Mouse (Mus musculus) MEL (cell line): ENCODE measurements at regions not wholly inside any gene's neighbourhood (a gene's known extent, or its start where the extent isn't known, plus 50 kb on each side); places are given as distances from the start of the nearest gene placed in this dataset.
"Not testable (repeated sequence)": the region's sequence is repeated elsewhere in the genome, so short reads cannot be mapped to it uniquely, and the experiment has no call there.

Experiments
- DNase-seq: peaks from one replicate; pipeline ENCODE4 v3.0.0; 2011; ENCODE audit warnings: low read depth, low spot score
- H3K27ac ChIP-seq: 2 replicates; pipeline ENCODE4 v1.5.1; 2012; ENCODE audit warnings: low read depth, mild to moderate bottlenecking, control low read depth, low read length, moderate library complexity; ENCODE audit not compliant: control insufficient read depth
- H3K27me3 ChIP-seq, 2 experiments: fragments of 150-350 bp in 1 of 2; sonication (generic) in 1 of 2; 2 replicates each; pipeline ENCODE4 v1.6.1; 2012; ENCODE audit warnings: low read length in 2 of 2, mild to moderate bottlenecking in 2 of 2, improper control_type of control experiment in 1 of 2, moderate library complexity in 1 of 2; ENCODE audit not compliant: insufficient read depth in 2 of 2, control insufficient read depth in 1 of 2
- H3K36me3 ChIP-seq, 2 experiments: 2 replicates each; pipeline ENCODE4 v1.6.1; 2012 to 2014; ENCODE audit warnings: low read length in 2 of 2, improper control_type of control experiment in 1 of 2, inconsistent platforms in 1 of 2, mild to moderate bottlenecking in 1 of 2; ENCODE audit not compliant: insufficient read depth in 2 of 2, control insufficient read depth in 1 of 2
- H3K4me1 ChIP-seq, 2 experiments: fragments of 150-350 bp in 1 of 2; sonication (generic) in 1 of 2; 2 replicates each; pipeline ENCODE4 v1.6.1; 2012; ENCODE audit warnings: low read length in 2 of 2, improper control_type of control experiment in 1 of 2, mild to moderate bottlenecking in 1 of 2; ENCODE audit not compliant: insufficient read depth in 2 of 2, control insufficient read depth in 1 of 2
- H3K4me3 ChIP-seq, 2 experiments: fragments of 150-350 bp in 1 of 2; sonication (generic) in 1 of 2; 2 replicates each; pipeline ENCODE4 v1.5.1; 2012; ENCODE audit warnings: low read depth in 2 of 2, low read length in 2 of 2, mild to moderate bottlenecking in 2 of 2, moderate library complexity in 2 of 2, control low read depth in 1 of 2, improper control_type of control experiment in 1 of 2; ENCODE audit not compliant: control insufficient read depth in 1 of 2, insufficient read depth in 1 of 2
- H3K79me2 ChIP-seq: 2 replicates; pipeline ENCODE4 v1.6.1; 2012; ENCODE audit warnings: mild to moderate bottlenecking, low read length, moderate library complexity; ENCODE audit not compliant: control insufficient read depth, poor library complexity, insufficient read depth
- H3K9ac ChIP-seq: 2 replicates; pipeline ENCODE4 v1.6.1; 2012; ENCODE audit warnings: low read depth, mild to moderate bottlenecking, control low read depth, low read length, moderate library complexity; ENCODE audit not compliant: control insufficient read depth, poor library complexity, severe bottlenecking
- H3K9me3 ChIP-seq: fragments of 150-350 bp; sonication (generic); replicated peaks from 2 replicates; pipeline ENCODE4 v1.6.1; 2012; ENCODE audit warnings: mild to moderate bottlenecking, low read length, improper control_type of control experiment, moderate library complexity; ENCODE audit not compliant: insufficient read depth
- BHLHE40 ChIP-seq: IDR thresholded peaks from 2 replicates; pipeline ENCODE4 v1.6.1; 2012; ENCODE audit warnings: low read depth, mild to moderate bottlenecking, inconsistent platforms, low read length, improper control_type of control experiment, borderline replicate concordance
- CHD1 ChIP-seq: IDR thresholded peaks from 2 replicates; pipeline ENCODE4 v1.6.1; 2012; ENCODE audit warnings: low read depth, mild to moderate bottlenecking, inconsistent platforms, low read length, improper control_type of control experiment
- E2F4 ChIP-seq: IDR thresholded peaks from 2 replicates; pipeline ENCODE4 v1.6.1; 2011; ENCODE audit warnings: low read depth, low read length, improper control_type of control experiment, borderline replicate concordance
- ELF1 ChIP-seq: IDR thresholded peaks from 2 replicates; pipeline ENCODE4 v1.6.1; 2014; ENCODE audit warnings: low read depth, mild to moderate bottlenecking, inconsistent platforms, low read length, improper control_type of control experiment, moderate library complexity
- GABPA ChIP-seq: IDR thresholded peaks from 2 replicates; pipeline ENCODE4 v1.6.1; 2012; ENCODE audit warnings: low read depth, mild to moderate bottlenecking, inconsistent platforms, low read length, improper control_type of control experiment, moderate library complexity
- HCFC1 ChIP-seq: IDR thresholded peaks from 2 replicates; pipeline ENCODE4 v1.6.1; 2012; ENCODE audit warnings: low read depth, mild to moderate bottlenecking, inconsistent platforms, low read length, improper control_type of control experiment, moderate library complexity
- JUND ChIP-seq: IDR thresholded peaks from 2 replicates; pipeline ENCODE4 v1.6.1; 2011; ENCODE audit warnings: low read depth, mild to moderate bottlenecking, improper control_type of control experiment, low read length
- MAFK ChIP-seq: IDR thresholded peaks from 2 replicates; pipeline ENCODE4 v1.6.1; 2011; ENCODE audit warnings: low read depth, mild to moderate bottlenecking, low read length, improper control_type of control experiment, borderline replicate concordance
- MAZ ChIP-seq: IDR thresholded peaks from 2 replicates; pipeline ENCODE4 v1.6.1; 2012; ENCODE audit warnings: low read depth, mild to moderate bottlenecking, inconsistent platforms, low read length, improper control_type of control experiment
- MEF2A ChIP-seq: IDR thresholded peaks from 2 replicates; pipeline ENCODE4 v1.6.1; 2014; ENCODE audit warnings: low read depth, mild to moderate bottlenecking, inconsistent platforms, low read length, improper control_type of control experiment; ENCODE audit not compliant: poor library complexity, insufficient replicate concordance, severe bottlenecking; ENCODE audit errors: extremely low read depth
- MXI1 ChIP-seq: IDR thresholded peaks from 2 replicates; pipeline ENCODE4 v1.6.1; 2011; ENCODE audit warnings: mild to moderate bottlenecking, low read depth, low read length, improper control_type of control experiment
- RAD21 ChIP-seq: IDR thresholded peaks from 2 replicates; pipeline ENCODE4 v1.6.1; 2011; ENCODE audit warnings: mild to moderate bottlenecking, low read depth, low read length, improper control_type of control experiment
- RCOR1 ChIP-seq: IDR thresholded peaks from 2 replicates; pipeline ENCODE4 v1.6.1; 2012; ENCODE audit warnings: low read depth, mild to moderate bottlenecking, inconsistent platforms, low read length, improper control_type of control experiment
- SMC3 ChIP-seq: IDR thresholded peaks from 2 replicates; pipeline ENCODE4 v1.6.1; 2011; ENCODE audit warnings: low read depth, low read length, improper control_type of control experiment
- USF1 ChIP-seq: IDR thresholded peaks from 2 replicates; pipeline ENCODE4 v1.6.1; 2014; ENCODE audit warnings: low read depth, mild to moderate bottlenecking, inconsistent platforms, low read length, improper control_type of control experiment, moderate library complexity
- USF2 ChIP-seq, 2 experiments: IDR thresholded peaks; 2 replicates each; pipeline ENCODE4 v1.6.1; 2011 to 2012; ENCODE audit warnings: improper control_type of control experiment in 2 of 2, low read length in 2 of 2, borderline replicate concordance in 1 of 2, inconsistent platforms in 1 of 2, low read depth in 1 of 2, mild to moderate bottlenecking in 1 of 2; ENCODE audit not compliant: insufficient read depth in 1 of 2
- ZKSCAN1 ChIP-seq: IDR thresholded peaks from 2 replicates; pipeline ENCODE4 v1.6.1; 2012; ENCODE audit warnings: low read depth, mild to moderate bottlenecking, inconsistent platforms, low read length, improper control_type of control experiment, moderate library complexity
- ZMIZ1 ChIP-seq: IDR thresholded peaks from 2 replicates; pipeline ENCODE4 v1.6.1; 2012; ENCODE audit warnings: low read depth, mild to moderate bottlenecking, inconsistent platforms, low read length, improper control_type of control experiment, moderate library complexity
- ZNF384 ChIP-seq: IDR thresholded peaks from 2 replicates; pipeline ENCODE4 v1.6.1; 2012; ENCODE audit warnings: low read depth, mild to moderate bottlenecking, inconsistent platforms, low read length, improper control_type of control experiment

DNA sequence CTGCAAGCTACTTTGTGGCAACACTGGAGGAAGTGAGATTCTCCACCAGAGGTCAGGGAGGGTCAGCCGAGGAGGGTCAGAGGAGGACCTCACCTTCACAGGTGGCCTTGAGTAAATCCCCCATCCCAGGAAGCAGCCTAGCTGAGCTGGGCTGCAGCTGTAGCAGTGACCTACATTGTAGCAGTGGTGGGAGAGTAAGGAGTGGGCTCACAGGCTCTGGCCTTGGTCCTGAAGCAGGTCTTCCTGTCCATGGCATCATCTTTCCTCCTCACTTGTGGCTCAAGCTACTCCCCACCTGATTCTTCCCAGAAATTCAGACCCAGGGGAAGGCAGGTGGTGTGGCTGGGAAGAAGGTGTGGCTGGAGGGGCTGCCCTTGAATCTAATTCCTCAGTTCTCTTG, 84.3 kb downstream of the 1810013L24Rik start:
- DNase-seq, H3K4me3 ChIP-seq, H3K4me1 ChIP-seq, H3K9me3 ChIP-seq, H3K27ac ChIP-seq, H3K79me2 ChIP-seq, H3K27me3 ChIP-seq, H3K9ac ChIP-seq, H3K36me3 ChIP-seq: not testable (repeated sequence)

GRCm38 (mm10) chr16:8916091-8916490, 86.2 kb downstream of the 1810013L24Rik start:
- Histone ChIP-seq H3K4me3 (no peak overlapping the region), H3K27me3 (no peaks in the 10 kb centered on the region), H3K79me2 (no peaks in the 10 kb centered on the region), H3K4me1 (no peaks in the 10 kb centered on the region), H3K9me3 (no peaks in the 10 kb centered on the region), H3K9ac (no peak overlapping the region), H3K36me3 (no peaks in the 10 kb centered on the region), H3K27ac (no peak overlapping the region)
- DNase-seq: no peak
- TF ChIP-seq ZMIZ1: no peak
- no peak for TF ChIP-seq USF2 (IDR thresholded peaks at IDR 0.05; ENCODE audit: borderline replicate concordance in 1 of 2, insufficient read depth in 1 of 2, low read depth in 1 of 2, low read length in 2 of 2)
- no peak for TF ChIP-seq MXI1
- no peak for TF ChIP-seq HCFC1
- TF ChIP-seq MEF2A: no peak
- no peak for TF ChIP-seq MAFK
- TF ChIP-seq MAZ: no peak
- TF ChIP-seq RCOR1: no peak
- no peak for TF ChIP-seq GABPA
- TF ChIP-seq USF1: no peak
- no peak for TF ChIP-seq SMC3
- TF ChIP-seq BHLHE40: no peak
- no peak for TF ChIP-seq CHD1
- TF ChIP-seq ZNF384: no peak
- no peak for TF ChIP-seq ELF1
- no peak for TF ChIP-seq ZKSCAN1
- no peak for TF ChIP-seq RAD21
- no peak for TF ChIP-seq JUND
- TF ChIP-seq E2F4: no peak
